Comparison of ENCODE assay signal across 20 mouse cellular contexts in the genomic region with DNA sequence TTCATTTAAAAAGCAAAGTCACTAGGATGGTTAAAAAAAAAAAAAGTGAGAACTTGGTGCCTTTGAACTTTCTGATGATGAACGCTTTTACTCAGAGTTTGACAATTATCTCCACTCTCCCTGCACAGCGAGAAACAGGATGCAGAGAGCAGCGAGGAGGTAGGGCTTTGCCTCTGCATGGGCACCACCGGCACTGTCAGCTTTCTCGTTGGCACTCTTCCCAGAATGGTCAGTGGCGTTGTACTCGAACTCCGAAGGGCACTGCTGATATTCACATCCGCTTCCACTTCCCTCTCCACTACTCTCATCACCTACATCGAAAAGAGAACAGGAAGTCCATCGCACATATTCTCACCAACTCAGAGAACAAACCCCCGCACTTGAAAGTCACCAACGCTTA.
DNase-seq lines count a peak whose midpoint lies in the region; ATAC-seq and TF ChIP-seq lines count a peak whose summit lies in the region.
"Had no signal": no experiment of that assay in that cellular context is flagged by ENCODE, and none has a peak within 500 bp of the region (broad histone marks: within the 10 kb centered on the region; RNA-seq: fewer than 3 reads in every experiment).

No protein-coding gene starts in this region.

- H3K9ac ChIP-seq in kidney, embryonic 14.5 days (ENCODE audit: low read depth, low read length), result no peak overlapping the region
- no peak overlapping the region for H3K9ac ChIP-seq in lung, embryonic 16.5 days (ENCODE audit: low read length)
- no peak overlapping the region for H3K9ac ChIP-seq in midbrain, embryonic 15.5 days
- H3K9ac ChIP-seq: forebrain, postnatal 0 days; lung, embryonic 15.5 days had no signal

- ATAC-seq in kidney, embryonic 14.5 days (ENCODE audit: low FRiP score, low TSS enrichment), result no peak
- ATAC-seq in lung, embryonic 16.5 days (ENCODE audit: low read depth), result 0 out of 2 replicates have a peak, but pooled peaks have one; percentile 41
- no peak for ATAC-seq in midbrain, embryonic 15.5 days (replicated peaks)
- ATAC-seq: activated CD4-positive, CD25-positive, alpha-beta regulatory T cell, adult 4 months; CD4-positive, CD25-positive, alpha-beta regulatory T cell, adult 4 months; forebrain, postnatal 0 days; inflammation-experienced regulatory T-cells, adult 6 months had no signal

- no peak overlapping the region for H3K4me2 ChIP-seq in kidney, embryonic 14.5 days (replicated peaks; ENCODE audit: low read depth, low read length)
- H3K4me2 ChIP-seq in lung, embryonic 16.5 days (ENCODE audit: low read depth, low read length), result no peak overlapping the region
- no peak overlapping the region for H3K4me2 ChIP-seq in midbrain, embryonic 15.5 days
- H3K4me2 ChIP-seq: liver, embryonic 11.5 days; lung, embryonic 15.5 days had no signal

- TF ChIP-seq POLR2A in kidney, adult 2 months (IDR thresholded peaks at IDR 0.05; ENCODE audit: low read depth, low read length), result no peak

- no peaks in the 10 kb centered on the region for H3K27me3 ChIP-seq in kidney, adult 2 months (replicated peaks; ENCODE audit: control insufficient read depth, insufficient read depth, low read length)
- no peaks in the 10 kb centered on the region for H3K27me3 ChIP-seq in kidney, embryonic 14.5 days (ENCODE audit: control insufficient read depth, insufficient read depth, low read length)
- H3K27me3 ChIP-seq in lung, embryonic 16.5 days (ENCODE audit: control insufficient read depth, insufficient read depth, low read depth, low read length), result no peaks in the 10 kb centered on the region
- no peaks in the 10 kb centered on the region for H3K27me3 ChIP-seq in midbrain, embryonic 15.5 days (replicated peaks)
- H3K27me3 ChIP-seq: lung, embryonic 15.5 days had no signal

- 41% methylated on average over 13 of the region's 13 CpGs for WGBS in kidney, adult 2 months
- 86% methylated on average over 13 of the region's 13 CpGs for WGBS in kidney, embryonic 14.5 days
- 50% methylated on average over 13 of the region's 13 CpGs for WGBS in lung, embryonic 16.5 days
- 67% methylated on average over 13 of the region's 13 CpGs for WGBS in midbrain, embryonic 15.5 days

- no peak for TF ChIP-seq CTCF in kidney, adult 2 months (conservative IDR thresholded peaks at IDR 0.05; ENCODE audit: insufficient read depth, insufficient read length, low read depth, low read length)

- H3K9me3 ChIP-seq in kidney, embryonic 14.5 days (ENCODE audit: control insufficient read depth, low read length), result no peaks in the 10 kb centered on the region
- no peaks in the 10 kb centered on the region for H3K9me3 ChIP-seq in lung, embryonic 16.5 days (ENCODE audit: control insufficient read depth, low read length)
- H3K9me3 ChIP-seq in midbrain, embryonic 15.5 days, result no peaks in the 10 kb centered on the region
- H3K9me3 ChIP-seq: forebrain, embryonic 10.5 days; G1E; heart, embryonic 10.5 days; lung, embryonic 15.5 days; midbrain, embryonic 10.5 days had no signal

- no peaks in the 10 kb centered on the region for H3K36me3 ChIP-seq in kidney, adult 2 months (ENCODE audit: control insufficient read depth, insufficient read depth, low read length)
- H3K36me3 ChIP-seq in kidney, embryonic 14.5 days (ENCODE audit: control insufficient read depth, insufficient read depth, low read length), result no peaks in the 10 kb centered on the region
- no peaks in the 10 kb centered on the region for H3K36me3 ChIP-seq in lung, embryonic 16.5 days (ENCODE audit: control insufficient read depth, insufficient read depth, low read length)
- H3K36me3 ChIP-seq in midbrain, embryonic 15.5 days (replicated peaks), result no peaks in the 10 kb centered on the region
- H3K36me3 ChIP-seq: heart, embryonic 10.5 days; lung, embryonic 15.5 days had no signal

- no peak overlapping the region for H3K27ac ChIP-seq in kidney, adult 2 months (ENCODE audit: insufficient read depth, low read depth, low read length)
- H3K27ac ChIP-seq in kidney, embryonic 14.5 days (ENCODE audit: low read depth, low read length), result no peak overlapping the region
- H3K27ac ChIP-seq in lung, embryonic 16.5 days (ENCODE audit: low read length), result no peak overlapping the region
- no peak overlapping the region for H3K27ac ChIP-seq in midbrain, embryonic 15.5 days
- H3K27ac ChIP-seq: forebrain, embryonic 10.5 days; heart, embryonic 10.5 days; lung, embryonic 15.5 days; midbrain, embryonic 10.5 days had no signal

- DNase-seq in adrenal gland, adult (ENCODE audit: inconsistent age in 2 of 2, low spot score in 1 of 2), result peak; percentile 6 to 40
- no peak for DNase-seq in adrenal gland, postnatal 4 days (ENCODE audit: low spot score in 2 of 2)
- peak; percentile 37 for DNase-seq in kidney, adult 2 months
- no peak for DNase-seq in lung, postnatal 14 days
- peak; percentile 21 to 26 for DNase-seq in adrenal gland, postnatal 36 days
- DNase-seq: cerebellum, adult 11 months; forebrain, postnatal 0 days; thymus, adult 18-20 months had no signal

- no peak overlapping the region for H3K4me3 ChIP-seq in kidney, adult 2 months (ENCODE audit: insufficient read depth, low read depth, low read length)
- H3K4me3 ChIP-seq in kidney, embryonic 14.5 days (ENCODE audit: low read length), result no peak overlapping the region
- H3K4me3 ChIP-seq in lung, embryonic 16.5 days (ENCODE audit: low read length), result no peak overlapping the region
- no peak overlapping the region for H3K4me3 ChIP-seq in midbrain, embryonic 15.5 days
- H3K4me3 ChIP-seq: forebrain, embryonic 10.5 days; heart, embryonic 10.5 days; lung, embryonic 15.5 days; midbrain, embryonic 10.5 days had no signal

- H3K4me1 ChIP-seq in kidney, adult 2 months (ENCODE audit: control insufficient read depth, insufficient read depth, low read length), result no peaks in the 10 kb centered on the region; the same call in 1 of the 2 replicates
- H3K4me1 ChIP-seq in kidney, embryonic 14.5 days (ENCODE audit: control insufficient read depth, insufficient read depth, low read length), result no peaks in the 10 kb centered on the region
- peaks cover 6% of the 10 kb centered on the region; the same call in 1 of the 2 replicates for H3K4me1 ChIP-seq in lung, embryonic 16.5 days (replicated peaks; ENCODE audit: control insufficient read depth, insufficient read depth, low read length)
- H3K4me1 ChIP-seq in midbrain, embryonic 15.5 days, result no peaks in the 10 kb centered on the region
- H3K4me1 ChIP-seq: forebrain, embryonic 10.5 days; heart, embryonic 10.5 days; lung, embryonic 15.5 days; midbrain, embryonic 10.5 days had no signal

Comparison
In these comparisons a context has a peak if more than half of its experiments do, and no peak if none do; other contexts are left out.
1. DNase-seq: peak in adrenal gland, adult (2 of 2), kidney, adult 2 months (single experiment) and adrenal gland, postnatal 36 days (2 of 2); none in adrenal gland, postnatal 4 days (0 of 2) and lung, postnatal 14 days (single experiment).